Mouse (Mus musculus) thymus, postnatal 0 days (tissue): ENCODE data around the gene Dars2. TPM values are rescaled to one million over a fixed set of nuclear protein-coding genes. Genes with fewer than 3 reads are reported as not detected.

ENCODE experiments used
- polyA plus RNA-seq: library from polyadenylated mRNA; unstranded; fragments of >200 nt; fragmentation: Nextera tagmentation; extraction: Ambion mirVana; gene quantifications from 2 replicates; pipeline ENCODE4 v1.2.1, GENCODE M21; 2015

Dars2 gene
- polyA plus RNA-seq, 1 experiment from 2014 or later, result 27.0 TPM

Other genes starting within 250 kb of the Dars2 start
- gene Rc3h1, start 164.2 kb downstream of the Dars2 start, polyA plus RNA-seq, result 8.0 and 10.8 TPM in 2 replicates
- gene Serpinc1, start 92.1 kb downstream of the Dars2 start, polyA plus RNA-seq, result 2.1 and 2.7 TPM in 2 replicates
- 4.1 and 5.2 TPM in 2 replicates for gene Zbtb37, start 35.8 kb downstream of the Dars2 start, polyA plus RNA-seq
- gene Cenpl, start 55 bp upstream of the Dars2 start, polyA plus RNA-seq, result 51.9 and 57.7 TPM in 2 replicates
- 17.5 and 17.6 TPM in 2 replicates for gene Klhl20, start 60.9 kb upstream of the Dars2 start, polyA plus RNA-seq
- 0.21 and 0.29 TPM in 2 replicates for gene Ankrd45, start 72.0 kb upstream of the Dars2 start, polyA plus RNA-seq
- not detected in 2 replicates for gene Tex50, start 88.7 kb upstream of the Dars2 start, polyA plus RNA-seq
- 316 and 328 TPM in 2 replicates for gene Prdx6, start 180.6 kb upstream of the Dars2 start, polyA plus RNA-seq